Mouse (Mus musculus): ENCODE results near the gene Ccdc154. TPM values are rescaled to one million over a fixed set of nuclear protein-coding genes. Genes with fewer than 3 reads are reported as not detected.
A peak's percentile ranks its signal among the peaks of the same experiment; 100 is the strongest.
"Not testable (repeated sequence)": the region's sequence is repeated elsewhere in the genome, so short reads cannot be mapped to it uniquely, and the experiment has no call there.

Gene Ccdc154
- not detected in 2 replicates for polyA plus RNA-seq (2016; fragmentation: Nextera tagmentation; extraction: Ambion mirVana)

DNA sequence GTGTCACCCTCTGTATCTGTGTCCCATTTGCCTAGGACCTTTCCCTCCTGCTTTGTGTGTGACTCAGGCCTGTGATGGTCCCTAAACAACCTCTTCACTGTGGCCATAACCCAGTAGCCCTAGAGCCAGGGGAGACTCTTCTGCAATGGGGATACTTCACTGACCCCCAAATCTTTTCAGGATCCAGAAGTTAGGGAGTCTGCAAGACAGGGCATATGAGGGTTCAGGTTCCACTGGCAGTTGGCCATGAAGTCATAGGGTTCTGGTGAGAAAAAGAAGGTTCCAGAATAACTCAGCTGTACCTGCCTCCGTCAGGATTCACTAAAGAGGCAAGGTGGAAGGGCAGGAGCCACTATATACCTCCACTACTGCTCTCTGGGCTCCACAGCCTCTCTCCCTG is at the start of gene Ccdc154:
Ccdc154 (plus strand) TSS at position 301 of the 400 bp plus-strand sequence.
- 83% methylated on average over 1 of the region's 1 CpGs for WGBS
- no peaks in the 10 kb centered on the region for H3K9me3 ChIP-seq
- H3K4me1 ChIP-seq, result no peaks in the 10 kb centered on the region
- no peak within 1 kb of the TSS for H3K27ac ChIP-seq (replicated peaks)
- peaks cover 50% of the 10 kb centered on the region for H3K36me3 ChIP-seq (replicated peaks)
- no peak within 1 kb of the TSS for H3K4me3 ChIP-seq
- DNase-seq (ENCODE audit: low spot score), result no peak
- H3K27me3 ChIP-seq (replicated peaks; ENCODE audit: low read depth, poor library complexity, severe bottlenecking), result no peaks in the 10 kb centered on the region

DNA sequence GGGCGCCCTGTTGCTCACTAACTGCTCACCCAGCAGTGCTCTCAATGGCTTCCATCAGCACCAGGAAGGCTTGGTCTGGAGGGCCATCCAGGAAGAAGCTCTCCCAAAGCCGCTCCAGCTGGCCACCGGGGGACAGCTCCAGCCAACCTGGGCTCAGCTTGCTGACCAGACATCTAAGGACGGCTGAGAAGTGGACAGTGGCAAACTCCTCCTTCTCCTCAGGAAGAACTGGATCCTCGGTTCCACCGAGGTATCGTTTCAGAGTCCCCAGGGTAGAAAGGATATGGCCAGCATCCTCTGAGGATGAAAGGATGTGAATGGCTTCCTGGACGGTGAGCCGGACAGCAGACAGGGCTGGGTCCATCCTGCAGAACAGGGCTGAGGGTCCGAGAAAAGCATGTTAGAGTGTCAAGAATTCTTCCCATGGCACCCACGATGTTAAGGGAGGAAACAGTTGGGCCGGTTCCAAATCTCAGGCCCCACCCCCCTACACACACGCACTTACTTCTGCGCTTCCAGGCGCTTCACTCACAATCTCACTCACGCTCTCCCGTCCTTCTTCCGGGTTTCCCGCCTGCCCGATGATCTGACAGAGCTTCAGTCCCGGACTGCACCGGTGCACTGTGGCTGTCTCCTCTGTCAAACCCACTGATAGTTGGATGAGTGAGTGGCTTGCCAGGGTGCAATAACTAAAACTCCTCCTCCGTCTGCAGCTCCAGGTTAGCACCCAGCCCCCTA is 47.2 kb upstream of the Ccdc154 start:
- H3K4me1 ChIP-seq, result peaks cover 24% of the 10 kb centered on the region
- peak overlapping the region; percentile 96 for H3K27ac ChIP-seq (replicated peaks)
- WGBS, result 11% methylated on average over 23 of the region's 23 CpGs
- H3K9me3 ChIP-seq, result no peaks in the 10 kb centered on the region
- H3K4me3 ChIP-seq, result peak overlapping the region; percentile 68
- H3K36me3 ChIP-seq (replicated peaks), result peaks cover 42% of the 10 kb centered on the region
- H3K27me3 ChIP-seq (replicated peaks; ENCODE audit: low read depth, poor library complexity, severe bottlenecking), result no peaks in the 10 kb centered on the region
- no peak for DNase-seq (ENCODE audit: low spot score)

GRCm38 (mm10) chr17:25115664-25116432 is 46.4 kb upstream of the Ccdc154 start, which contains the start of gene Telo2:
TSS of gene Telo2 (minus strand) at chr17:25115967.
- Histone ChIP-seq H3K27me3 (replicated peaks; ENCODE audit: low read depth, poor library complexity, severe bottlenecking) (no peaks in the 10 kb centered on the region), H3K36me3 (replicated peaks) (peaks cover 35% of the 10 kb centered on the region), H3K27ac (replicated peaks) (peak within 1 kb of the TSS; percentile 96), H3K9me3 (no peaks in the 10 kb centered on the region), H3K4me3 (peak within 1 kb of the TSS; percentile 68), H3K4me1 (peaks cover 29% of the 10 kb centered on the region)
- 5% methylated on average over 40 of the region's 40 CpGs for WGBS
- DNase-seq (ENCODE audit: low spot score), result peak; percentile 92

DNA sequence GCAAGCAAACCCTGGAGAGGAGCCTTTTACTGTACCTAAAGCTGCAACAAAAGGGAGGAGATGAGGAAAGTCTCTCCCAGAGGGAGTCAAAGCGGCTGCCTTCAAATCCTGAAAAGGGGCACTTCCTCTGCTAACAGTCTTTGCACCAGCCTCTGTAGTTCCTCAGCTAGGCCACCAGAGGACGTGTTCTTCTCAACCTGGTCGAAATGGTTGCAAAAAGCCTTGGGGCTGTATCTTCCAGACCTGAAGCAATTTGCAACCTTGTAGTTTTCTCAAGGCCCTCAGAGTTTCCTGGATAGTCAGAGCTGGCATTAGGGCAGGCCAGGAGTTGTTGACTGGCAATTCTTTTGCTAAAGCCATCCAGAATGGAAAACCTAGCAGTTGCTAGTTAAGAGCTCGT is 45.0 kb upstream of the Ccdc154 start:
- 33% methylated on average over 4 of the region's 4 CpGs for WGBS
- peaks cover 29% of the 10 kb centered on the region for H3K4me1 ChIP-seq
- H3K4me3 ChIP-seq, result no peak overlapping the region
- H3K9me3 ChIP-seq, result no peaks in the 10 kb centered on the region
- peaks cover 21% of the 10 kb centered on the region for H3K36me3 ChIP-seq (replicated peaks)
- no peak overlapping the region for H3K27ac ChIP-seq (replicated peaks)
- no peaks in the 10 kb centered on the region for H3K27me3 ChIP-seq (replicated peaks; ENCODE audit: low read depth, poor library complexity, severe bottlenecking)
- no peak for DNase-seq (ENCODE audit: low spot score)

DNA sequence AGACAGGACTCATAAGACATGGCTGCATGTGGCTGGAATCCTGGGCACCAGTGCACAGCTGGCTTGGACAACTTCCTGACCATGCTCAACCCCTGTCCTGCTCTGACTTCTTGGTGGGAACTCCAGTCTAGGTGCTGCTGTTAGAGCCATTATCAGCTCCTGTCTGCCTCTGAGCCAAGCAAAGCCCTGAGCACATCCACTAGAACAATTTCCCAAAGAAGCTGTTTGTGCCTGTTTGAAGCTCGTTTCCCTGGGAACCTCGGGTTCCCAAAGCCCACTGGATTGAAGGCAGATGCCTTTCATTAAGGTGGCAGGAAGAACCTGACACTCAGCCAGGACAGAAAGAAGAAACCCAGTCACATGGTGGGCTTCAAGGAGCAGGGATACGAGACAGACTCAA is 41.9 kb upstream of the Ccdc154 start, which contains the start of gene Ptx4:
Ptx4 (plus strand) TSS at position 355 of the 400 bp plus-strand sequence.
- peak; percentile 30 for DNase-seq (ENCODE audit: low spot score)
- H3K4me3 ChIP-seq, result no peak within 1 kb of the TSS
- H3K4me1 ChIP-seq, result peaks cover 17% of the 10 kb centered on the region
- no peaks in the 10 kb centered on the region for H3K27me3 ChIP-seq (replicated peaks; ENCODE audit: low read depth, poor library complexity, severe bottlenecking)
- H3K36me3 ChIP-seq (replicated peaks), result no peaks in the 10 kb centered on the region
- H3K27ac ChIP-seq (replicated peaks), result no peak within 1 kb of the TSS
- WGBS, result 41% methylated on average over 3 of the region's 3 CpGs
- H3K9me3 ChIP-seq, result no peaks in the 10 kb centered on the region

DNA sequence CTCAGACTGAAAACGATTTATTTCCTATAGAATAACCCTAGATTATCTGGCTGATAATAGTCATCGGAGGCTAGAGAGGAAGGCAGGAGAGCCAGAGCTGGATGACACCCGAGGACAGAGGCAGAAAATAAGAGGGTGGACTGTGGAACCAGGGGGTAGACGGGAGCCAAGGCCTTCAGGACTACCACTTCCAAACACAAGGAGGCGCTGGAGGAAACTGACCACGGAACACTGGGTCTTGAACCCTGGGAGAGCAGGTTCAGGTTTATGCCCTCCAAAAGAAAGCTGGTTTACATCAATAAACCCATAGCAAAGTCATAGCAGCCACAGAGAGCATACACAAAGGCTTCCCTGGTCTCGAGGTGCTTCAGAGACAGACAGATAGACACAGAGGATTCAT is 38.3 kb upstream of the Ccdc154 start:
- Histone ChIP-seq H3K4me3 (no peak overlapping the region), H3K9me3 (no peaks in the 10 kb centered on the region), H3K4me1 (peaks cover 6% of the 10 kb centered on the region), H3K36me3 (replicated peaks) (no peaks in the 10 kb centered on the region), H3K27me3 (replicated peaks; ENCODE audit: low read depth, poor library complexity, severe bottlenecking) (no peaks in the 10 kb centered on the region), H3K27ac (replicated peaks) (no peak overlapping the region)
- DNase-seq (ENCODE audit: low spot score), result peak; percentile 29
- 28% methylated on average over 7 of the region's 7 CpGs for WGBS

DNA sequence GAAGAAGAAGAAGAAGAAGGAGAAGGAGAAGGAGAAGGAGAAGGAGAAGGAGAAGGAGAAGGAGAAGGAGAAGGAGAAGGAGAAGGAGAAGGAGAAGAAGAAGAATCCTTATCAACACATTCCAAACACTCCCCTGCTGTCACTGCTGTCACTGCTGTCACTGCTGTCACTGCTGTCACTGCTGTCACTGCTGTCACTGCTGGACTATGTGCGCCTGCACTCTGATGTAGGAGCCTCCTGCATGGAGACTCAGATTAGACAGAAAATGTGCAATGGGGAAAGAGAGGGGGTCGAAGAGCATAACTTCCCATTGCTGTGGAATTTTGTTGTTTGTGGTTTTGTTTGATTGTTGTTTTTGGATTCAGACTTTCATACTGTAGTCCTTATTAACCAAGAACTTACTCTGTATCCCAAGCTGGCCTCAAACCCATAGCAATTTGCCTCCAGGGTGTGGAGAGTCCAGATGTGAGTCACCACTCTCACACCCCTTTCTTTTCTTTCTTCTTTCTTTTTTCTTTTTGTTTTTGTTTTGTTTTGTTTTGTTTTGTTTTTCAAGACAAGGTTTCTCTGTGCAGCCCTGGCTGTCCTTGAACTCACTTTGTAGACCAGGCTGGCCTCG is 36.7 kb upstream of the Ccdc154 start:
- not testable (repeated sequence) for H3K4me1 ChIP-seq; DNase-seq (ENCODE audit: low spot score); H3K4me3 ChIP-seq; H3K36me3 ChIP-seq (replicated peaks); H3K9me3 ChIP-seq; H3K27ac ChIP-seq (replicated peaks); H3K27me3 ChIP-seq (replicated peaks; ENCODE audit: low read depth, poor library complexity, severe bottlenecking)
- WGBS, result 75% methylated on average over 3 of the region's 3 CpGs

DNA sequence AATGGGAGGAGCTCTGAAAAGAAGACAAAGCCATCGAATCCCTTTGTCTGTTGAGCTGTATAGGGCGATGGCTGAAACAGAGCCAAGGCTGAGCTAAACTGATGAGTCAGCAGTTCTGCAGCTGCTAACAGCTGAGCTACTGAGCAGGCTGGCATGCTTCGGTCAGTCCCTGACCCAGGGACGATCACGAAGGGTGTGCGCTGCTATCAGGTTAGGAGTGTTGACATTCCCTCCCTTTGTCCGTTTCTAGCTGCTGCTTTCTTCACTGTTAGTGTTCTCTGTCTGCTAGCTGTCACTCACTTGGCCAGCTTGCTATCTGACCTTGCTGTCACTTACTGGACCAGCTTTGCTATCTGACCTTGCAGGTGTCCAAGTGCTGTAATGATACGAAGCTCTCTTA is 35.2 kb upstream of the Ccdc154 start:
- Histone ChIP-seq H3K4me1 (no peaks in the 10 kb centered on the region), H3K36me3 (replicated peaks) (no peaks in the 10 kb centered on the region), H3K4me3 (no peak overlapping the region), H3K27ac (replicated peaks) (no peak overlapping the region), H3K9me3 (no peaks in the 10 kb centered on the region), H3K27me3 (replicated peaks; ENCODE audit: low read depth, poor library complexity, severe bottlenecking) (no peaks in the 10 kb centered on the region)
- 67% methylated on average over 8 of the region's 8 CpGs for WGBS
- DNase-seq (ENCODE audit: low spot score), result no peak

DNA sequence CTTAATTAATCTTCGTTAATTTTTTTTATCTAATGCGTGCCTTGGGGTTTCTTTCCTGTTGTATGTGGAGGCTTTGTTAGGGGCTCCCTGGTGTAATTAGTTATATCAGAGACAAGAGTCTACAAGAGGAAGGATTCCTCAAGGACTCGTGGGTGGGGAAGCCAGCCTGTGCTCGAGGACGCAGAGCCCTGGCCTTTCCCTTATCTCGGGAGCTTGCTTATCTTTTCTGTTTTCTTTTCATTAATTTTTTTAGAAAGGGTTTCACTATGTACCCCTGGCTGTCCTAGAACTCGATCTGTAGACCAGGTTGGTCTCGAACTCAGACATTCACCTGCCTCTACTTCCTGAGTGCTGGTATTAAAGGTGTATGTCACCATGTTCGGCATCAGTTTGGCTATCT is 34.6 kb upstream of the Ccdc154 start:
- Histone ChIP-seq H3K4me3 (no peak overlapping the region), H3K9me3 (no peaks in the 10 kb centered on the region), H3K4me1 (no peaks in the 10 kb centered on the region), H3K27me3 (replicated peaks; ENCODE audit: low read depth, poor library complexity, severe bottlenecking) (no peaks in the 10 kb centered on the region), H3K36me3 (replicated peaks) (no peaks in the 10 kb centered on the region), H3K27ac (replicated peaks) (no peak overlapping the region)
- DNase-seq (ENCODE audit: low spot score), result no peak
- WGBS, result 79% methylated on average over 9 of the region's 9 CpGs

GRCm38 (mm10) chr17:25130060-25130459 is 32.2 kb upstream of the Ccdc154 start:
- Histone ChIP-seq H3K4me3 (no peak overlapping the region), H3K27ac (replicated peaks) (no peak overlapping the region), H3K36me3 (replicated peaks) (no peaks in the 10 kb centered on the region), H3K9me3 (no peaks in the 10 kb centered on the region), H3K4me1 (peaks cover 16% of the 10 kb centered on the region), H3K27me3 (replicated peaks; ENCODE audit: low read depth, poor library complexity, severe bottlenecking) (no peaks in the 10 kb centered on the region)
- DNase-seq (ENCODE audit: low spot score), result no peak
- WGBS, result 95% methylated on average over 1 of the region's 1 CpGs

DNA sequence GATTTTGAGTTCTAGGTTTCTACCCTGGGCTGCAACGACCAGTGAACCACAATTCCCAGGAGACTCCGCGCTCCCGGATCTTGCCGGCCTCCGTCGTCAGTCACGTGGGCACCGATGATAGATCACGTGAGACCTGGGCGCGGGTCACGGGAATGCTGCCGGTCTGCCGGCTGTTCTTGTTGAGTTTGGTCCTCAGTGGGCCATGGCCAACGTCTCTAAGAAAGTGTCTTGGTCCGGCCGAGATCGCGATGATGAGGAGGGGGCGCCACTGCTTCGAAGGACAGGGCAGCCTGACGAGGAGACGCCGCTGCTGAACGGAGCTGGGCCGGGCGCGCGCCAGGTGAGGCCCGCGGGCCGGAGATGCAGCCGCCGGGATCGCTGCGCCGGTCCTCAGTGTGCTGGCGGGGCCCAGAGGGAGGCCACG is 29.0 kb upstream of the Ccdc154 start, which contains the start of gene Clcn7:
Clcn7 (plus strand) TSS at position 117 of the 424 bp plus-strand sequence.
- peak within 1 kb of the TSS; percentile 81 for H3K27ac ChIP-seq (replicated peaks)
- H3K9me3 ChIP-seq, result no peaks in the 10 kb centered on the region
- peaks cover 16% of the 10 kb centered on the region for H3K4me1 ChIP-seq
- under 1% methylated on average over 40 of the region's 40 CpGs for WGBS
- H3K27me3 ChIP-seq (replicated peaks; ENCODE audit: low read depth, poor library complexity, severe bottlenecking), result no peaks in the 10 kb centered on the region
- peaks cover 8% of the 10 kb centered on the region; the same call in 1 of the 2 replicates for H3K36me3 ChIP-seq (replicated peaks)
- peak; percentile 94 for DNase-seq (ENCODE audit: low spot score)
- H3K4me3 ChIP-seq, result peak within 1 kb of the TSS; percentile 96

DNA sequence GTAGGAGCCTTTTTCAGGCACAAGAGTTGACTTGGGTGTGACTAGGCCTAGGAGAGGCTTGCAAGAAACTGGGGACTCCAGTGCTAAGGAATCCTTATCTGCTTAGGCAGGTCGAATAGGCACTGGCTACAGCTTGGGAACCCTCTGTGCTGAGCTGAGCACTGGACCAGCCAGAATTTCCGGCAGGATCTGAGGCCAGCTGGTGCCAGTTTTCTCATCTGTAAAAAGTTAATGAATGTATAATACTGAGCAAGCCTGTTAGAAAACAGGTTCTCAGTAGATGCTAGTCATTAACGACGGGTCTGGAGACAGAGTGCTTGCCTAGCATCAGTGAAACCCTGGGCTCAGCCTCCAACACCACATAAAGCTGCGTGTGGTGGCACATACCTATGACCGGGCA is 26.6 kb upstream of the Ccdc154 start:
- Histone ChIP-seq H3K4me1 (peaks cover 16% of the 10 kb centered on the region), H3K4me3 (no peak overlapping the region), H3K27ac (replicated peaks) (no peak overlapping the region), H3K9me3 (no peaks in the 10 kb centered on the region), H3K27me3 (replicated peaks; ENCODE audit: low read depth, poor library complexity, severe bottlenecking) (no peaks in the 10 kb centered on the region), H3K36me3 (replicated peaks) (peaks cover 11% of the 10 kb centered on the region)
- no peak for DNase-seq (ENCODE audit: low spot score)
- 89% methylated on average over 6 of the region's 6 CpGs for WGBS

Measured in embryonic facial prominence, embryonic 10.5 days (tissue).